In genomic region chr2:149493280-149493988, GRCm38 (mm10) we compare ENCODE assay signal across 9 mouse cellular contexts.
DNase-seq lines count a peak whose midpoint lies in the region.
"Had no signal": no experiment of that assay in that cellular context is flagged by ENCODE, and none has a peak within 500 bp of the region (broad histone marks: within the 10 kb centered on the region; RNA-seq: fewer than 3 reads in every experiment).

No protein-coding gene starts in this region.

- intact Hi-C loops in left cerebral cortex, postnatal 10 days (cut with DNase I), result no loop called here
- intact Hi-C loops in left cerebral cortex, postnatal 36 days (cut with DNase I), result no loop called here
- intact Hi-C loops in heart, postnatal 25 days (cut with DNase I), result no loop called here

- DNase-seq in left cerebral cortex, adult 11 months (ENCODE audit: low spot score), result peak; percentile 4
- DNase-seq in left cerebral cortex, postnatal 10 days (ENCODE audit: extremely low spot score in 1 of 2, low spot score in 2 of 2), result no peak
- DNase-seq in adrenal gland, postnatal 10 days, result peak; percentile 71
- DNase-seq in cerebellum, adult 11-12 months, result peak; percentile 38
- DNase-seq in left cerebral cortex, postnatal 36 days (ENCODE audit: low spot score in 2 of 2), result peak; percentile 13 to 22
- DNase-seq in spleen, postnatal 4 days (ENCODE audit: low spot score in 2 of 2), result no peak
- no peak for DNase-seq in heart, postnatal 25 days (ENCODE audit: low spot score)
- DNase-seq: heart, postnatal 10 days; thymus, postnatal 4 days had no signal

Comparison
In these comparisons a context has a peak if more than half of its experiments do, and no peak if none do; other contexts are left out.
1. DNase-seq: peak in left cerebral cortex, adult 11 months (single experiment), adrenal gland, postnatal 10 days (single experiment), cerebellum, adult 11-12 months (single experiment) and left cerebral cortex, postnatal 36 days (2 of 2); none in left cerebral cortex, postnatal 10 days (0 of 2), spleen, postnatal 4 days (0 of 2) and heart, postnatal 25 days (single experiment).